Mouse (Mus musculus): ENCODE data around the gene Cyp2ab1.

Cyp2ab1 gene

GRCm38 (mm10) chr16:20271339-20271738, 53.9 kb downstream of the Cyp2ab1 start:
- DNase-seq (ENCODE audit: low spot score in 2 of 2) = no peak

DNA sequence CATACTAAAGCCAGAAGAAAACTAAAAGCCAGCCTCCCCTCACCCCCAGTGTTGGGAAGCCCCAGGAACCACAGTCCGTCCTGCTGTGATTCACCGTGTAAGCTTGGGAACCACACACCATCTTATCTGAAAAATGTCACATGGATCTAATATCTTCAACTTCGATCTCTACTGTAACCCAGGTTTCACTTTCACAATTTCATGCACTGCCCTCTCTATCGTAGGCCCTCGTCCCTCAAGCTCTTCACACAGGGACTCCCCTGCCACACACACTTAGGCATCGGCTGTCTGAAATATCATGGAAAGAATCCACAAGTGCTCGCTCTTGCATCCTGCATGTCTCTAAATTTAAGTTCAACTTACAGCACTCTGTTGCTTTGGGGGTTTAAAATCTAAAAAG, 60.1 kb downstream of the Cyp2ab1 start:
- DNase-seq (ENCODE audit: low spot score in 2 of 2) = no peak

Data from spleen, postnatal 14 days (tissue).